8 mouse cellular contexts compared by ENCODE assay signal in the genomic region with DNA sequence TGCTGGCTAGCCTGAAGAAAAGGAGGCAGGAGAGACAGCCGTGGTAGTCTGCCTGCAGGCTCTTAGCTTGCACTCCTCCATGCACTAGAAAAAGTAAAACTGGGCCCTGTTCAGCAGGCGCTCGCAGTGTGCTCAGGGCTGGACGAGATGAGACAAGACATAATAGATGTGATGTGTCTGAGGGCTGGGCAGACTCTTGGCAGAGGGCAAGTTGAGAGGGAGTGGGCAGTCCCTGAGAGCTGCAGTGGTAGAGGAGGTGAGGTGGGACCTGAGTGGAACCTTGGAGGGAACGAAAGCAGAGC. TPM values are rescaled to one million over a fixed set of nuclear protein-coding genes. Genes with fewer than 3 reads are reported as not detected.
DNase-seq lines count a peak whose midpoint lies in the region; ATAC-seq and TF ChIP-seq lines count a peak whose summit lies in the region.

No protein-coding gene starts in this region.

- TF ChIP-seq EP300 in lung, postnatal 0 days (IDR thresholded peaks at IDR 0.05): no peak

- no peak overlapping the region for H3K4me3 ChIP-seq in forebrain, embryonic 12.5 days (replicated peaks)
- no peak overlapping the region for H3K4me3 ChIP-seq in forebrain, embryonic 15.5 days
- H3K4me3 ChIP-seq in lung, postnatal 0 days (ENCODE audit: low read depth, low read length): no peak overlapping the region
- H3K4me3 ChIP-seq in lung, adult 2 months (replicated peaks; ENCODE audit: extremely low read depth, low read depth, low read length): no peak overlapping the region
- H3K4me3 ChIP-seq in limb, embryonic 10.5 days: no peak overlapping the region
- no peak overlapping the region for H3K4me3 ChIP-seq in stomach, embryonic 14.5 days (ENCODE audit: low read depth, low read length)
- no peak overlapping the region for H3K4me3 ChIP-seq in thymus, adult 2 months (ENCODE audit: control insufficient read depth, insufficient read depth, low read length)

- H3K36me3 ChIP-seq in forebrain, embryonic 12.5 days (replicated peaks): peaks cover 8% of the 10 kb centered on the region
- no peaks in the 10 kb centered on the region for H3K36me3 ChIP-seq in forebrain, embryonic 15.5 days
- no peaks in the 10 kb centered on the region for H3K36me3 ChIP-seq in lung, postnatal 0 days (ENCODE audit: insufficient read depth, low read length)
- H3K36me3 ChIP-seq in limb, embryonic 10.5 days: peaks cover 35% of the 10 kb centered on the region
- no peaks in the 10 kb centered on the region for H3K36me3 ChIP-seq in stomach, embryonic 14.5 days (ENCODE audit: control insufficient read depth, insufficient read depth, low read length)
- no peaks in the 10 kb centered on the region for H3K36me3 ChIP-seq in thymus, adult 2 months (ENCODE audit: control insufficient read depth, insufficient read depth, low read length)

- no peak overlapping the region for H3K4me2 ChIP-seq in forebrain, embryonic 12.5 days
- no peak overlapping the region for H3K4me2 ChIP-seq in forebrain, embryonic 15.5 days (replicated peaks)
- peak overlapping the region; percentile 5; the same call in 1 of the 2 replicates for H3K4me2 ChIP-seq in lung, postnatal 0 days (replicated peaks; ENCODE audit: low read depth, low read length)
- H3K4me2 ChIP-seq in stomach, embryonic 14.5 days (replicated peaks; ENCODE audit: low read depth, low read length): peak overlapping the region; percentile 8; the same call in 1 of the 2 replicates

- no peak for TF ChIP-seq CTCF in lung, postnatal 0 days (IDR thresholded peaks at IDR 0.05)
- no peak for TF ChIP-seq CTCF in lung, adult 2 months (IDR thresholded peaks at IDR 0.05; ENCODE audit: insufficient read depth, low read length)
- no peak for TF ChIP-seq CTCF in thymus, adult 2 months (IDR thresholded peaks at IDR 0.05; ENCODE audit: borderline replicate concordance, control insufficient read depth, extremely low read depth, insufficient read depth, low read length, poor library complexity)

- peaks cover 56% of the 10 kb centered on the region for H3K4me1 ChIP-seq in forebrain, embryonic 12.5 days
- peaks cover 24% of the 10 kb centered on the region for H3K4me1 ChIP-seq in forebrain, embryonic 15.5 days
- peaks cover 13% of the 10 kb centered on the region for H3K4me1 ChIP-seq in lung, postnatal 0 days (ENCODE audit: insufficient read depth, low read depth, low read length)
- H3K4me1 ChIP-seq in lung, adult 2 months (ENCODE audit: control insufficient read depth, insufficient read depth, low read length): peaks cover 11% of the 10 kb centered on the region
- peaks cover 51% of the 10 kb centered on the region for H3K4me1 ChIP-seq in limb, embryonic 10.5 days
- H3K4me1 ChIP-seq in stomach, embryonic 14.5 days (ENCODE audit: control insufficient read depth, insufficient read depth, low read length): peaks cover 58% of the 10 kb centered on the region
- peaks cover 31% of the 10 kb centered on the region for H3K4me1 ChIP-seq in thymus, adult 2 months (replicated peaks; ENCODE audit: control insufficient read depth, insufficient read depth, low read length)

- TF ChIP-seq POLR2A in lung, adult 2 months (IDR thresholded peaks at IDR 0.05; ENCODE audit: borderline replicate concordance, extremely low read depth, low read depth, low read length): no peak
- no peak for TF ChIP-seq POLR2A in thymus, adult 2 months (IDR thresholded peaks at IDR 0.05; ENCODE audit: control insufficient read depth, extremely low read depth, insufficient read depth, low read length, poor library complexity)

- no peak overlapping the region for H3K9ac ChIP-seq in forebrain, embryonic 12.5 days
- H3K9ac ChIP-seq in forebrain, embryonic 15.5 days (replicated peaks): no peak overlapping the region
- no peak overlapping the region for H3K9ac ChIP-seq in lung, postnatal 0 days (replicated peaks; ENCODE audit: low read depth)
- no peak overlapping the region; the same call in 1 of the 2 replicates for H3K9ac ChIP-seq in stomach, embryonic 14.5 days (replicated peaks; ENCODE audit: low read depth, low read length)

- H3K9me3 ChIP-seq in forebrain, embryonic 12.5 days: no peaks in the 10 kb centered on the region
- H3K9me3 ChIP-seq in forebrain, embryonic 15.5 days: no peaks in the 10 kb centered on the region
- no peaks in the 10 kb centered on the region for H3K9me3 ChIP-seq in lung, postnatal 0 days (ENCODE audit: low read length)
- H3K9me3 ChIP-seq in limb, embryonic 10.5 days (replicated peaks): no peaks in the 10 kb centered on the region
- no peaks in the 10 kb centered on the region for H3K9me3 ChIP-seq in stomach, embryonic 14.5 days (ENCODE audit: control insufficient read depth, low read depth, low read length)

- WGBS in forebrain, embryonic 12.5 days: 35% methylated on average over 5 of the region's 5 CpGs
- WGBS in forebrain, embryonic 15.5 days: 32% methylated on average over 5 of the region's 5 CpGs
- 37% methylated on average over 5 of the region's 5 CpGs for WGBS in lung, postnatal 0 days
- WGBS in lung, adult 2 months: 41% methylated on average over 5 of the region's 5 CpGs
- WGBS in limb, embryonic 10.5 days: 39% methylated on average over 5 of the region's 5 CpGs
- 14% methylated on average over 5 of the region's 5 CpGs for WGBS in stomach, embryonic 14.5 days
- WGBS in thymus, adult 2 months: 87% methylated on average over 5 of the region's 5 CpGs

- DNase-seq in lung, postnatal 0 days (ENCODE audit: low spot score): no peak
- DNase-seq in lung, adult 2 months: no peak
- peak; percentile 32 for DNase-seq in limb, embryonic 10.5 days (ENCODE audit: low spot score)
- no peak for DNase-seq in thymus, adult 2 months
- no peak for DNase-seq in gastrocnemius, postnatal 4 days (ENCODE audit: low spot score in 2 of 2)

- peak overlapping the region; percentile 65; the same call in 1 of the 2 replicates for H3K27ac ChIP-seq in forebrain, embryonic 12.5 days
- H3K27ac ChIP-seq in forebrain, embryonic 15.5 days (replicated peaks): no peak overlapping the region
- peak overlapping the region; percentile 47; the same call in 1 of the 2 replicates for H3K27ac ChIP-seq in lung, postnatal 0 days (ENCODE audit: low read length)
- peak overlapping the region; percentile 73 for H3K27ac ChIP-seq in limb, embryonic 10.5 days
- peak overlapping the region; percentile 88 for H3K27ac ChIP-seq in stomach, embryonic 14.5 days (ENCODE audit: low read length)
- H3K27ac ChIP-seq in thymus, adult 2 months (ENCODE audit: control insufficient read depth, insufficient read depth, low read length): no peak overlapping the region

- no peak for ATAC-seq in forebrain, embryonic 12.5 days (ENCODE audit: low FRiP score)
- no peak for ATAC-seq in forebrain, embryonic 15.5 days (replicated peaks)
- ATAC-seq in lung, postnatal 0 days: no peak
- ATAC-seq in stomach, embryonic 14.5 days (ENCODE audit: insufficient number of reproducible peaks, insufficient read depth, low FRiP score, low read depth): no peak

- no peaks in the 10 kb centered on the region for H3K27me3 ChIP-seq in forebrain, embryonic 12.5 days
- H3K27me3 ChIP-seq in forebrain, embryonic 15.5 days: no peaks in the 10 kb centered on the region
- no peaks in the 10 kb centered on the region for H3K27me3 ChIP-seq in lung, postnatal 0 days (replicated peaks; ENCODE audit: insufficient read depth, low read length)
- no peaks in the 10 kb centered on the region for H3K27me3 ChIP-seq in limb, embryonic 10.5 days (ENCODE audit: low read depth, poor library complexity, severe bottlenecking)
- H3K27me3 ChIP-seq in stomach, embryonic 14.5 days (ENCODE audit: control insufficient read depth, insufficient read depth, low read length): no peaks in the 10 kb centered on the region
- no peaks in the 10 kb centered on the region for H3K27me3 ChIP-seq in thymus, adult 2 months (ENCODE audit: control insufficient read depth, insufficient read depth, low read length)

RNA-seq across cellular contexts. Expression of gene Slc9a1, which starts 9.5 kb away (rescaled TPM):
- 7.2 and 8.3 TPM in 2 replicates for polyA plus RNA-seq in forebrain, embryonic 12.5 days (2016; fragmentation: Nextera tagmentation; extraction: Ambion mirVana)
- polyA plus RNA-seq in forebrain, embryonic 15.5 days (2015; fragmentation: Nextera tagmentation; extraction: Ambion mirVana): 6.5 and 6.7 TPM in 2 replicates
- polyA plus RNA-seq in lung, postnatal 0 days (2015; fragmentation: Nextera tagmentation; extraction: Ambion mirVana): 5.4 and 6.0 TPM in 2 replicates
- 39.9 and 40.4 TPM in 2 replicates for polyA plus RNA-seq in lung, adult 2 months (2012; rRNA removed)
- 8.7 and 9.0 TPM in 2 replicates for polyA plus RNA-seq in limb, embryonic 10.5 days (2016; fragmentation: Nextera tagmentation; extraction: Ambion mirVana)
- 9.8 and 10.6 TPM in 2 replicates for polyA plus RNA-seq in stomach, embryonic 14.5 days (2014; fragmentation: Nextera tagmentation; extraction: Ambion mirVana)
- 77.9 and 89.8 TPM in 2 replicates for polyA plus RNA-seq in thymus, adult 2 months (2012; rRNA removed)
- total RNA-seq in gastrocnemius, postnatal 4 days (2021): 10 to 100 TPM; 24.1 to 24.4 TPM

RNA-seq across cellular contexts. Expression of gene Wdtc1, which starts 25.7 kb away (rescaled TPM):
- polyA plus RNA-seq in forebrain, embryonic 12.5 days (2016; fragmentation: Nextera tagmentation; extraction: Ambion mirVana): 21.1 and 22.9 TPM in 2 replicates
- 16.2 and 18.1 TPM in 2 replicates for polyA plus RNA-seq in forebrain, embryonic 15.5 days (2015; fragmentation: Nextera tagmentation; extraction: Ambion mirVana)
- polyA plus RNA-seq in lung, postnatal 0 days (2015; fragmentation: Nextera tagmentation; extraction: Ambion mirVana): 9.2 and 9.9 TPM in 2 replicates
- polyA plus RNA-seq in lung, adult 2 months (2012; rRNA removed): 49.1 and 50.3 TPM in 2 replicates
- polyA plus RNA-seq in limb, embryonic 10.5 days (2016; fragmentation: Nextera tagmentation; extraction: Ambion mirVana): 14.3 and 15.5 TPM in 2 replicates
- 18.5 and 19.9 TPM in 2 replicates for polyA plus RNA-seq in stomach, embryonic 14.5 days (2014; fragmentation: Nextera tagmentation; extraction: Ambion mirVana)
- 107 and 124 TPM in 2 replicates for polyA plus RNA-seq in thymus, adult 2 months (2012; rRNA removed)
- total RNA-seq in gastrocnemius, postnatal 4 days (2021): 10 to 100 TPM; 43.1 to 45.0 TPM

Comparison
In these comparisons a context has a peak if more than half of its experiments do, and no peak if none do; other contexts are left out.
1. H3K27ac ChIP-seq: peak in forebrain, embryonic 12.5 days (single experiment), lung, postnatal 0 days (single experiment), limb, embryonic 10.5 days (single experiment) and stomach, embryonic 14.5 days (single experiment); none in forebrain, embryonic 15.5 days (single experiment) and thymus, adult 2 months (single experiment).
2. H3K4me2 ChIP-seq: peak in lung, postnatal 0 days (single experiment) and stomach, embryonic 14.5 days (single experiment); none in forebrain, embryonic 12.5 days (single experiment) and forebrain, embryonic 15.5 days (single experiment).